Mouse (Mus musculus) c-Kit-positive CD71-positive TER-119-positive erythroid progenitor cells, embryonic 14.5 days (primary cell): ENCODE results near the gene Ccdc134.
A peak's percentile ranks its signal among the peaks of the same experiment; 100 is the strongest.

Experiments used
- DNase-seq: peaks from one replicate; pipeline ENCODE4 v3.0.0-alpha.2; 2013; ENCODE audit warnings: low spot score

The Ccdc134 gene

GRCm38 (mm10) chr15:82148510-82148911 is 20.8 kb downstream of the Ccdc134 start:
- peak; percentile 53 for DNase-seq

DNA sequence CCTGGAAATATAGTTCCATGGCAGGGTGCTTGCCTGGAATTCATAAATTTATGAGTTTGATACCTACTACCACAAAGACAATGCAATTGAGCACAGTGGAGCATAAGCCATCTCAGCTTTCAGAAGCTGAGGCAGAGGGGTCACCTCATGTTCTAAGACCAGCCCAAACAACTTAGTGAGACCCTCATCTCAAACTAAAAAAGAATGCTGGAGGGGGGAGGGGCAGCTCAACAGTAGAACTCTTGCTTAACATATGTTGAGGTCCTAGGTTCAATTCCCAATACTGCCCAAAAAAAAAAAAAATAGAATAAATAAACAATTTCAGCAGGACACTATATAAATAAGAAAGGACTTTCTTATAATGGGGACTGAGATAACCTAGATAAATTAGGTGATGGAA is 22.3 kb downstream of the Ccdc134 start:
- no peak for DNase-seq

DNA sequence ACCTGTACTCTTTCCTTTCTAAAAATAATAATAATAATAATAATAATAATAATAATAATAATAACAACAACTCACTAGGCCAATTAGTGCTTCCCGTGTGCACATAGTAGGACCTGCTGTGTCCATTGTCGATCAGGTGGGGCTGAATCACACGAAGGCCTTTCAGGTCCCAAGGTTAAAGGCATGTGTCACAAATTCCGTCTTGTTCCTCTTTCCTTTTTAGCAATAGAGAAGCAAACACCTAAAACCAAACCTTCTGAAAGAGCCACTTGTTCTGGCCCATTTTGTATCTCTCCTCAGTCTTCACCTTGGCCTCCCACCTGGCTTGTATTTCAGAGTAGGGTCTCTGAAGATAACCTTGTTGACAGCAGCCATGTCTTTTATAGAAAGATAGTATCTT is 23.5 kb downstream of the Ccdc134 start:
- no peak for DNase-seq

DNA sequence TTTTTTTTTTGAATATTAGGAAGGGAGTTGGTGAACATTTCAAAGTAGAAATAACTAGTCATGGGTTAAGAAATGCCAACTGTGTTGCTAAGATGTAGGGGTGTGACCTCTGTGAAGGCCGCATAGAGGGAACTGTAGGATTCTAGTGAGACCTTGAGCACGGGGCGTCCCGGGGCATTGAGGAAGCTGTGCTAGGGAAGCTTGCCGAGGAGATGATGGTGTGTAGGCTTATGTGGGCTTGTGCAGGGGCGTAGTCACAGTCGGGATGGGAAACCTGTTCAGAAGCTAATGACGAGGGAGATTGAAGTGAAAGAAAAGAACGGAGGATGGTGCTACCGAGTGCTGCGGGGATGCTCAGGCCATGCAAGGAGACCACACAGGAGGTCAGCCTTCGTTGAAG is 24.3 kb downstream of the Ccdc134 start:
- no peak for DNase-seq

- DNase-seq: no peak
Measured at GRCm38 (mm10) chr15:82152435-82152834, 24.7 kb downstream of the Ccdc134 start.

- no peak for DNase-seq
Measured at GRCm38 (mm10) chr15:82156298-82156697, 28.6 kb downstream of the Ccdc134 start.

DNA sequence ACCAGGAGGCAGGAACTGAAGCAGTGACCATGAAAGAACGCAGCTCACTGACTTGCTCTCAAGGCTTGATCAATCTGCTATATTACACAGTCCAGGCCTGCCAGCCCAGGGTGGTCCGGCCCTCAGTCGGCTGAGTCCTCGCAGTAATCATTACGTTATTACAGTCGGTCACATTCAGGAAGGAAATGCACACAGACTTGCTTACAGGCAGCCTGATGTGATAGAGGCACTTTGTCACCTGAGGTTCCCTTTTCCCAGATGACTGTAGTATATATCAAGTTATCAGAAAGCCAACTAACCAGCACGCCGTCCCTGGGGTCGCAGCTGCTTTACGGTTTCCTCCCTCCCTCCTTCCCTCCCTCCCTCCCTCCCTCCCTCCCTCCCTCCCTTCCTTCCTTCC is 29.2 kb downstream of the Ccdc134 start:
- DNase-seq: no peak

DNA sequence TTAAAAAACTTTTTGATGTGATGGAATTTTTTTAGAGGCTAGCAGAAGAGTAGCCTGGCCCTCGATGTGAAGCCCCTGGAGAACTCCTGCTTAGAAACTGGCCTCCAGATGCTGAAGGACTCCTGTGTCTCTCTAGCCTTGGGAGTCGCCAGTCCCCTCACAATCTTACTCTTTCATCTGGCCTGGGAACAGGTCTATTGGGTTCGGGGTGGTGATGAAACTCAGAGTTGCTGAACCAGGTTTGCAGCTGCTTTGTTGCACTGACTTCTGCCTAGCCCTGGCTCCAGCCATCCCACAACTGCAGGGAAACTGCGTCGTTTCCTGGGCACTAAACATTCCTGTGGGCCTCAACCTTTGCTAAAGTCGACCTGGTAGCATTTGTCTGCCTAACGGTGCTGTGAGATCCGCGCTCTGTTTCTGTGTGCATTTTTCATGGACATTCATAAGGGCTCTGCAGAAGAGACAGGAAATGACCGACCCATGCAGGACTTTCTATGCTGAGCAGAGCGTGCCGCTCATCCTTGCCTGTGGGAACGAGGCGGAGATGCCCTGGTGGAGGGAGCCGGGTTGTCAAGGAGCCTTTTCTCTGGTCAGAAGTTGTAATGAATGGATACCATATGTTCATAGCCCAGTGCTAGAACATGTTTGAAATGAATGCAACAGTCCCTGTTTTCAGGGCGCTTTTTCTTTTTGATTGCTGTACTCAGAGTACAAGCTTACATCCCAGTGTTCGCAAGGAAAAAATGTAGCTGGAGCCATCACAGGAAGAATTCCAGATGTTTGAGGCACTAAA is 30.7 kb downstream of the Ccdc134 start:
- DNase-seq: no peak

- DNase-seq: no peak
Measured at GRCm38 (mm10) chr15:82159471-82159870, 31.7 kb downstream of the Ccdc134 start.

- no peak for DNase-seq
Measured at GRCm38 (mm10) chr15:82160731-82161640, 33.3 kb downstream of the Ccdc134 start.

DNA sequence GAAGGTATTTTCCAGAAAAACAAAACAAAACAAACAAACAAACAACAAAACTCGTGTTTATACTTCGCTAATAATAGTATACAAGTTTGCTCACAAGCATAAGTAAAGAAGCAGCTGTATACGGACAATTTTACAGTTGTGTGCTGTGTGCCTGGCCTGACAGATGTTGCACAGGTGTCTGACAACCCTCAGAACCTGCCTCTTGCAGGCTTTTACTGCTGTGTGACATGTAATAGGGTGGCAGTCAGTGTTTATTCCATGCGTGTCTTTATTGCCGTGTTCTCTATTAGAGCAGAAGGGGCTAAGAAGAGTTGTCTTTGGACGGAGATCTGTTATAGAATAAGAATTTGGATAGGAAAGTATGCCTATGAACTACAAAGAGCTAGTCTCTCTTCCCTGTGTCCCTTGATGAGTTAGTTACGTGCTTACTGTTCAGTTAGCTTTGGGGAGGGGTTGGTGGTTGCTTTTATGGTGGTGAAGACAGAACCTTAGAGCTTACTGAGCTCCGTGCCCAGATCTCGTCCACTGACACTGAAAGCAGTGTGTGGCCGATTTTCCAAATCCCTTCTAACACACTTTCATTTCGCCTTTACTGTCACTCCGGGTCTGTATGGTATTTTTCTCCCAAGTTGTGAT is 34.4 kb downstream of the Ccdc134 start:
- DNase-seq: no peak

DNA sequence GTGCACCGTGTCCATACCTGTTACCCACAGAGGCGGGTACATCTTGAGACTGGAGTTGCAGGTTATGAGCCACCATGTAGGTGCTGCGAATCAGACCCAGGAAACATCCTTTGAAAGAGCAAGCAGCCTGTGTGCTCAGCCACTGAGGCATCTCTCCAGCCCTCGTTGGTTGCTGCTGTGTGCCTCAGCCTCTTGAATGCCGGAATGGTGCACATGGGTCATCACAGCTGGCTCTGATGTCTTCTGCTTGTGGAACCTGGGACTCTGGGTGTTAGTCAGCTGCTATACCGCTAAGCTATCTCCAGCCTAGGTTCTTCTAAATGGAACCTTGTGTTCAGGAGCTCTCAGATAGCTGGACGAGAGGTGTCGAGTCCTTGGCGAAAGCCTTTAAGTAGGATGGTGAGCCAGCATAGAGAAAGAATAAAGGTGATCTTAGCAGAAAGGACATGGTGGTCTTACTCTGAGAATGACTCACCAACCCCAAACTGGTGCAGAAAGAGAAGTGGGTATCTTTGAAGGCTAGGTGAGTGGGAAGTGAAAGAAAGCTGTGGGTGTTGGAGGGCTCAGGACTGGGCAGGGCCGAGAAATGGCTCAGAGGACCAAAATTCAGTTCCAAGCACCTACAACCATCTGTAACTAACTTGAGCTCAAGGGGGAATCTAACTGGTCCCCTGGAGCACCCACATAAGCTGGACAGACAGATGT is 35.8 kb downstream of the Ccdc134 start:
- DNase-seq: no peak

- peak; percentile 54 for DNase-seq
Measured at GRCm38 (mm10) chr15:82164061-82164399, 36.3 kb downstream of the Ccdc134 start.

DNA sequence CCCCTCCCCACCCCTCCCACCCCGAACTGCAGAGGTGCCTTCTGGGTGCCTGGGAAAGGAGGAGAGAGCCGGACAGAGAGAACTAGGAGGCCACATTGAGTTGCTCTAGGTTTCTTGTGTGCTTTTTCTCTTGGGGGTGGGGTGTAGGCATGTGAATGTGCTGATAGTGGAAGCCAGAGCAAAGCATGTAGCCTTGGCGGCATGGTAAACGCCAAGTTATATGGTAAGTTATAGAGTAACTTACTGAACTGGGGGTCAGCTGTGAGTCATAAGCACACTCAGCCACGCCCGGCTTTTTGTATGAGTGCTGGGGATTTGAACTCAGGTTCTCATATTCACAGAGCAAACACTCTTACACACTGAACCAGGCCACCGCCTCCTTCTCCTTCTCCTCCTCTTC is 36.8 kb downstream of the Ccdc134 start:
- peak; percentile 53 for DNase-seq

DNA sequence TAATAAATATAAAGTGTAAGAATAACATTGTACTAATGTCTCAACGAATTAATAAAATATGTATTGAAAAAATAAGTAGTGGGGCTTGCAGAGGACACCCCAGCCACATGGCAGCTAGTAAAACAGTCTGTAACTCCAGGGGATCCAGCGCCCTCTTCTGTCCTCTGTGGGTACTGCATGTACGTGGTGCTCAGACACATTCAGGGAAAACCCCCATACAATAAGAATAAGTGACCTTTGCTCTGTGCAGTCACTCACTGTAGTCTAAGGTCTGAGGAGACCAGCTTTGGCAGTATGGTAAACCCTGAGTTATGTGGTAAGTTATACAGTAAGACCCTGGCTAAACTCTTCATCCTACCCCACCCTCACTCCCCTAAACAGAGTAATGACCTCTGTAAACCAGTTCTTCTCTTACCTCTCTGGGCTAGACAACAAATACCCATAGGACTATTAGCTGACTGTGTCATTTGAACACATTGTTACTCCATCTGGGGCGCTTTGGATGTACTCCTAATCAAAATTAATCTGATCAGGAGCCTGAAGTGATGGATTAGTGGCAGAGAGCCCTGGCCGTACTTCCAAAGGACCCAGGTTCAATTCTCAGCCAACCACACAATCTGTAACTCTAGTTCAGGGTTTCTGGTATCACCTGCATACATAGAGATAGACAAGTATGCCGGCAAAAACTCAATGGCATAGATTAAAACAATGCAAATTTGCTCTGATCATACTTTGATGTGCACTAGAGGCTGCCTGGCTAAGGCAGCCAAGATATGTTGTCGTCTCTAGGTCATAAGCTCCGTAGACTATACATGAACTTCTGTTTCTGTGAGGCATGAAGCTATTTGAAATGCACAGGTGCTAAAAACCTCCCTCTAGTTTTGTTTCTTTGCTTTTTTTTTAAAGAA is 37.9 kb downstream of the Ccdc134 start:
- peak; percentile 82 for DNase-seq

- no peak for DNase-seq
Measured at GRCm38 (mm10) chr15:82166240-82167100, 38.7 kb downstream of the Ccdc134 start.

DNA sequence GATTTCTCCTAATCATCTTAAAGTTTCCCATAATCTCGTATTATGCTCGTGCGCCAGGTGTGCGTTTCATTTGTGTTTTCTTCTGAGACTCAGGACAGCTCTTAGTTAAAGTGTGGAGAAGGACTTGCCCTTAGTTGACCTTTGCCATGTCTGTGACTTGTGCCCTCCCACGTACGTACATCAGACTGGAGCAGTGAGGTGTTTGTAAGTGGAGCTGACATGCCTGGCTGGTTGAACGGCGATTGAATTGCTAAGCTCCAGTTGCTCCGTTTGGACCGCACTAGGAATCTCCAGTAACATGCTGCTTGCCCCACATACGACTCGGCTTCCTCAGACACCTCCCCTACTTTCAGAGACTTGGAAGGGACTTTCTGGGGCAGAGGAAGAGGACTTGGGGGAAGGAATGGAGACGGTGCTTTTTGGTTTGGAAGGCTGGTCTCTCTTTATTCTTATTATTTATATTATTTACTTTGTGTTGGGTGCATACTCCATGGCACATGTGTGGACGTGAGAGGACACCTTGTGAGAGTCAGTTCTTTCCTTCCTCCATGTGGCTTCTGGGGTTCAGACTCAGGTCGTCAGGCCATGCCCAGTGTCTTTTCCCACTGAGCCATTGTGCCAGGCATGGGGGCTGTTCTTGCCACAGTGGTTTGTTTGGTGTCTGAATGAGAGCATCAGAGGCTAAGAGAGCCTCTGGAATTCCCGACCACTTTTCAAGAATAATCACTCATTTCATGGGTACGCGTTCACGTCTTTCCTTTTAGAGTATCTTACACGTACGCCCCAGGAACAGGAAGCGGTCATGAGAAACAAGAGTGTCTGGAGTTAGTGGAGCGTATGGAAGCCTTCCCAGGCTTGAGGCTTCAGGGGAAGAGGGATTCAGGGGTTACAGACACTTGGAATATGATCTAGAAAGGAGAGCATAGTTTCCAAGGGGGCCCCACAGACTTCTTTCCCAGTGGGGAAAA is 39.8 kb downstream of the Ccdc134 start:
- no peak for DNase-seq

DNA sequence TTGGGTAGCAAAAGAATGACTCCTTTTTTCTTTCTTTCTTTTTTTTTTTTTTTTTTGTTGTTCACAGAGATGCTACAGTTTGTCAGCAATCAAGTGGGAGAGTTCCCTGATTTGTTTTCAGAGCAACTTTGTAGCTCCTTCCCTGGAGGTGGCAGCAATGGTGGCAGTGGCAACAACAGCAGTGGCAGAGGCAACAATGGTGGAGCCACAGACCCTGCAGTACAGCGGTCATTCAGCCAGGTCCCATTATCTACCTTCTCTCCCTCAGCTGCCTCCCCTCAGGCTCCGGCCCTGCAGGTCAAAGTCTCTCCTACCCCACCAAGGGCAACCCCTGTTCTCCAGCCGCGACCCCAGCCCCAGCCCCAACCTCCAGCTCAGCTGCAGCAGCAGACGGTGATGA is 41.9 kb downstream of the Ccdc134 start:
- DNase-seq: no peak
